Mouse (Mus musculus): ENCODE data around the gene Srgap2.

The Srgap2 gene

DNA sequence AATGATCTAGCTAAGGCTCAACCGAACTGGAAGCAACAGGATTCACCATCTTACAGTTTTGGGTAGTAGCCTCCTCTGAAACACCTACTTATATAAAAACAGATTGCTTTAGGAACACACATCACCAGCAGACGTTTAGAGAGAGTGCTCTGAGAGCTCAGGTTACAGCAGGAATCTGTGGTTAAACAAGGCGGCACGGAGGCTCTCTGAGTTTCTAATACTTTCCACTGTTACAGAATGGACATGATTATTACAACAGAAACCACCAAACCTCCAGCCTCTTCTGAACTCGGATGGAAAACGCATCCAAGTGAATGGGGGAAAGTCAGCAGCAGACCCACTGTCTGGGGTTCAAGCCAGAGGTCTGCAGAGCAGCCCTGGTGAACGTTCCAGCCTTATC lies 291.1 kb downstream of the Srgap2 start:
- no peak for DNase-seq
